Mouse (Mus musculus): ENCODE data around the gene Sgca.

Gene Sgca

GRCm38 (mm10) chr11:95001584-95002347, 25.6 kb upstream of the Sgca start:
- DNase-seq (ENCODE audit: low read depth) = no peak

GRCm38 (mm10) chr11:95001058-95001457, 24.9 kb upstream of the Sgca start:
- DNase-seq (ENCODE audit: low read depth) = peak; percentile 81

GRCm38 (mm10) chr11:95000548-95000947, 24.4 kb upstream of the Sgca start:
- DNase-seq (ENCODE audit: low read depth) = peak; percentile 60

- no peak for DNase-seq (ENCODE audit: low read depth)
Observed at GRCm38 (mm10) chr11:95000128-95000527, 24.0 kb upstream of the Sgca start.

GRCm38 (mm10) chr11:94998041-94998531, 22.0 kb upstream of the Sgca start:
- peak; percentile 68 for DNase-seq (ENCODE audit: low read depth)

GRCm38 (mm10) chr11:94997596-94997995, 21.5 kb upstream of the Sgca start:
- DNase-seq (ENCODE audit: low read depth) = no peak

GRCm38 (mm10) chr11:94996984-94997383, 20.9 kb upstream of the Sgca start:
- no peak for DNase-seq (ENCODE audit: low read depth)

GRCm38 (mm10) chr11:94996101-94996500, 20.0 kb upstream of the Sgca start:
- DNase-seq (ENCODE audit: low read depth) = no peak

- no peak for DNase-seq (ENCODE audit: low read depth)
Observed at GRCm38 (mm10) chr11:94994947-94995772, 19.0 kb upstream of the Sgca start.

GRCm38 (mm10) chr11:94994208-94994814, 18.2 kb upstream of the Sgca start:
- no peak for DNase-seq (ENCODE audit: low read depth)

- DNase-seq (ENCODE audit: low read depth) = peak; percentile 49
Observed at GRCm38 (mm10) chr11:94992754-94993606, 16.9 kb upstream of the Sgca start.

GRCm38 (mm10) chr11:94992480-94992753, 16.3 kb upstream of the Sgca start:
- no peak for DNase-seq (ENCODE audit: low read depth)

GRCm38 (mm10) chr11:94991641-94992479, 15.7 kb upstream of the Sgca start:
- peak; percentile 66 for DNase-seq (ENCODE audit: low read depth)

GRCm38 (mm10) chr11:94990749-94991577, 14.8 kb upstream of the Sgca start, which contains the start of gene Ppp1r9b:
Gene Ppp1r9b (plus strand): TSS chr11:94991035.
- DNase-seq (ENCODE audit: low read depth) = peak; percentile 90

- DNase-seq (ENCODE audit: low read depth) = no peak
Observed at GRCm38 (mm10) chr11:94990102-94990748, 14.1 kb upstream of the Sgca start.

- DNase-seq (ENCODE audit: low read depth) = peak; percentile 81
Observed at GRCm38 (mm10) chr11:94989562-94990017, 13.5 kb upstream of the Sgca start.

- no peak for DNase-seq (ENCODE audit: low read depth)
Observed at GRCm38 (mm10) chr11:94988780-94989561, 12.8 kb upstream of the Sgca start.

GRCm38 (mm10) chr11:94987851-94988250, 11.7 kb upstream of the Sgca start:
- no peak for DNase-seq (ENCODE audit: low read depth)
